Comparison of ENCODE assay signal across 8 mouse cellular contexts in the genomic region with DNA sequence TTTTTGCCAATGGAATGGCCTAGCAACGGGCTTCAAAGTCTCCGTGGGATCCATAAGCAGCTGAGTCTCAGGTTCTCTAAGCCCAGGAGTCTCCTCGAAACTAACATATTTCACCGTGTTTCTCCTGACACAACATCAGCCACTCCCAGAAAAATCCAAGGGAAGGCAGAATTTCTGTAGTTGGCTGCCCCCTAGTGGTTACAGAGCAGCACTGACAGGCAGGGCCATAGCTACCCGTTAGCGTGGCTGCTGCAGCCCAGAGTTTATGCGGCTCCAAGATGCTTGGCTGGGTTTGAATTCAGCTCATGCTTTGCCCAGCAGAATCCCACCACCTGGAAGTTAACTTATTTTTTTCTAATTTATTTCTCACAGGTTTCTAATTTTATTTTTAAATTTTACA.
A peak's percentile ranks its signal among the peaks of the same experiment; 100 is the strongest.
DNase-seq lines count a peak whose midpoint lies in the region; ATAC-seq and TF ChIP-seq lines count a peak whose summit lies in the region.

No protein-coding gene starts in this region.

- H3K9ac ChIP-seq in CH12.LX (ENCODE audit: insufficient read depth, low read depth), result no peak overlapping the region
- no peak overlapping the region for H3K9ac ChIP-seq in embryonic facial prominence, embryonic 13.5 days
- H3K9ac ChIP-seq in heart, embryonic 11.5 days (ENCODE audit: low read depth, low read length), result no peak overlapping the region
- no peak overlapping the region for H3K9ac ChIP-seq in kidney, embryonic 14.5 days (ENCODE audit: low read depth, low read length)
- no peak overlapping the region for H3K9ac ChIP-seq in liver, embryonic 14.5 days (replicated peaks)
- no peak overlapping the region for H3K9ac ChIP-seq in neural tube, embryonic 12.5 days

- H3K4me3 ChIP-seq in CH12.LX (replicated peaks in 1 of 3; ENCODE audit: low read depth in 2 of 3, low read length in 2 of 3, poor library complexity in 1 of 3), result no peak overlapping the region
- no peak overlapping the region for H3K4me3 ChIP-seq in embryonic facial prominence, embryonic 13.5 days
- H3K4me3 ChIP-seq in heart, embryonic 11.5 days (ENCODE audit: low read depth, low read length), result no peak overlapping the region
- no peak overlapping the region for H3K4me3 ChIP-seq in kidney, embryonic 14.5 days (ENCODE audit: low read length)
- no peak overlapping the region for H3K4me3 ChIP-seq in liver, embryonic 14.5 days (ENCODE audit: insufficient read depth in 1 of 2, low read depth in 2 of 2, low read length in 2 of 2)
- H3K4me3 ChIP-seq in neural tube, embryonic 12.5 days, result no peak overlapping the region

- peak; percentile 59 for DNase-seq in CH12.LX (ENCODE audit: extremely low read depth)
- peak; percentile 47 to 73 for DNase-seq in adrenal gland, postnatal 36 days
- peak in 2 of 3 experiments; percentile 24 to 35 for DNase-seq in liver, embryonic 14.5 days (ENCODE audit: low read depth in 3 of 3, low spot score in 3 of 3)
- DNase-seq in testis, postnatal 14 days (ENCODE audit: low spot score), result peak; percentile 41

- no peak for TF ChIP-seq EP300 in CH12.LX (IDR thresholded peaks at IDR 0.05; ENCODE audit: low read length)
- no peak for TF ChIP-seq EP300 in liver, embryonic 14.5 days (IDR thresholded peaks at IDR 0.05; ENCODE audit: low read depth)

- dilution Hi-C loops in CH12.LX (cut with MboI; ENCODE audit: extremely low pct_ligation_motif_present, extremely low pct_unique_long_range_greater_than_20kb, low sequenced_read_pairs), result no loop called here

- H3K4me2 ChIP-seq in CH12.LX (ENCODE audit: insufficient read depth, low read depth, poor library complexity, severe bottlenecking), result no peak overlapping the region
- peak overlapping the region; percentile 33; the same call in 1 of the 2 replicates for H3K4me2 ChIP-seq in embryonic facial prominence, embryonic 13.5 days
- 0 out of 2 replicates have a peak overlapping the region, but pooled peaks have one; percentile 4 for H3K4me2 ChIP-seq in heart, embryonic 11.5 days
- H3K4me2 ChIP-seq in kidney, embryonic 14.5 days (replicated peaks; ENCODE audit: low read depth, low read length), result no peak overlapping the region
- no peak overlapping the region for H3K4me2 ChIP-seq in liver, embryonic 14.5 days (ENCODE audit: low read depth)
- H3K4me2 ChIP-seq in neural tube, embryonic 12.5 days (replicated peaks), result 0 out of 2 replicates have a peak overlapping the region, but pooled peaks have one; percentile 9

- WGBS in embryonic facial prominence, embryonic 13.5 days, result 20% methylated on average over 7 of the region's 7 CpGs
- WGBS in heart, embryonic 11.5 days (ENCODE audit: insufficient replicate concordance), result 9% methylated on average over 7 of the region's 7 CpGs
- WGBS in kidney, embryonic 14.5 days, result 19% methylated on average over 7 of the region's 7 CpGs
- WGBS in liver, embryonic 14.5 days (ENCODE audit: insufficient replicate concordance), result 5% methylated on average over 7 of the region's 7 CpGs
- WGBS in neural tube, embryonic 12.5 days, result 24% methylated on average over 7 of the region's 7 CpGs

- ATAC-seq in embryonic facial prominence, embryonic 13.5 days (ENCODE audit: insufficient number of reproducible peaks, insufficient read depth, low FRiP score, low TSS enrichment, low read depth), result 0 out of 2 replicates have a peak, but pooled peaks have one; percentile 10
- ATAC-seq in heart, embryonic 11.5 days (replicated peaks; ENCODE audit: insufficient number of reproducible peaks, low FRiP score, low TSS enrichment), result no peak; the same call in 1 of the 2 replicates
- peak; percentile 57 for ATAC-seq in kidney, embryonic 14.5 days (ENCODE audit: low FRiP score, low TSS enrichment)
- no peak for ATAC-seq in liver, embryonic 14.5 days (ENCODE audit: insufficient read depth)
- ATAC-seq in neural tube, embryonic 12.5 days (ENCODE audit: low FRiP score, low read depth), result peak; percentile 70; the same call in 1 of the 2 replicates

- H3K4me1 ChIP-seq in CH12.LX (ENCODE audit: control insufficient read depth in 1 of 2, insufficient read depth in 2 of 2), result peaks cover 5 to 39% of the 10 kb centered on the region in 2 experiments; a peak in 3 of 4 replicates
- H3K4me1 ChIP-seq in embryonic facial prominence, embryonic 13.5 days, result no peaks in the 10 kb centered on the region
- no peaks in the 10 kb centered on the region for H3K4me1 ChIP-seq in heart, embryonic 11.5 days (ENCODE audit: control insufficient read depth, insufficient read depth, low read length)
- no peaks in the 10 kb centered on the region for H3K4me1 ChIP-seq in kidney, embryonic 14.5 days (ENCODE audit: control insufficient read depth, insufficient read depth, low read length)
- H3K4me1 ChIP-seq in liver, embryonic 14.5 days (replicated peaks; ENCODE audit: control insufficient read depth in 2 of 2, insufficient read depth in 2 of 2, low read length in 1 of 2), result peaks cover 0 to 6% of the 10 kb centered on the region in 2 experiments; a peak in 2 of 4 replicates
- H3K4me1 ChIP-seq in neural tube, embryonic 12.5 days, result no peaks in the 10 kb centered on the region

- TF ChIP-seq RAD21 in CH12.LX (IDR thresholded peaks at IDR 0.05; ENCODE audit: low read depth, low read length), result peak; percentile 67

- in situ Hi-C loops in CH12.LX (cut with MboI; ENCODE audit: low pct_ligation_motif_present, low pct_unique_long_range_greater_than_20kb, low sequenced_read_pairs), result loop anchor here (25.0 kb wide), 1 partner anchor 328 kb away; no protein-coding TSS in a partner anchor

- no peaks in the 10 kb centered on the region for H3K9me3 ChIP-seq in CH12.LX (replicated peaks; ENCODE audit: low read length)
- no peaks in the 10 kb centered on the region for H3K9me3 ChIP-seq in embryonic facial prominence, embryonic 13.5 days
- no peaks in the 10 kb centered on the region for H3K9me3 ChIP-seq in heart, embryonic 11.5 days (replicated peaks; ENCODE audit: control insufficient read depth, low read length)
- H3K9me3 ChIP-seq in kidney, embryonic 14.5 days (ENCODE audit: control insufficient read depth, low read length), result no peaks in the 10 kb centered on the region
- H3K9me3 ChIP-seq in liver, embryonic 14.5 days (ENCODE audit: control insufficient read depth, low read length), result no peaks in the 10 kb centered on the region
- H3K9me3 ChIP-seq in neural tube, embryonic 12.5 days, result no peaks in the 10 kb centered on the region

- H3K27me3 ChIP-seq in CH12.LX (replicated peaks), result no peaks in the 10 kb centered on the region
- peaks cover 32% of the 10 kb centered on the region for H3K27me3 ChIP-seq in embryonic facial prominence, embryonic 13.5 days
- peaks cover 3% of the 10 kb centered on the region; the same call in 1 of the 2 replicates for H3K27me3 ChIP-seq in heart, embryonic 11.5 days (ENCODE audit: control insufficient read depth, insufficient read depth, low read length)
- H3K27me3 ChIP-seq in kidney, embryonic 14.5 days (ENCODE audit: control insufficient read depth, insufficient read depth, low read length), result no peaks in the 10 kb centered on the region
- H3K27me3 ChIP-seq in liver, embryonic 14.5 days (ENCODE audit: control insufficient read depth, insufficient read depth, low read length), result no peaks in the 10 kb centered on the region
- no peaks in the 10 kb centered on the region for H3K27me3 ChIP-seq in neural tube, embryonic 12.5 days (replicated peaks)

- TF ChIP-seq POLR2A in CH12.LX (IDR thresholded peaks at IDR 0.05; ENCODE audit: low read depth, low read length), result no peak

- no peak overlapping the region for H3K27ac ChIP-seq in CH12.LX (ENCODE audit: insufficient read depth, low read depth)
- no peak overlapping the region for H3K27ac ChIP-seq in embryonic facial prominence, embryonic 13.5 days
- no peak overlapping the region for H3K27ac ChIP-seq in heart, embryonic 11.5 days (ENCODE audit: low read depth, low read length)
- H3K27ac ChIP-seq in kidney, embryonic 14.5 days (ENCODE audit: low read depth, low read length), result no peak overlapping the region
- no peak overlapping the region for H3K27ac ChIP-seq in liver, embryonic 14.5 days
- H3K27ac ChIP-seq in neural tube, embryonic 12.5 days, result no peak overlapping the region

- no peaks in the 10 kb centered on the region for H3K79me2 ChIP-seq in CH12.LX (replicated peaks; ENCODE audit: control insufficient read depth, extremely low read depth, insufficient read depth, poor library complexity, severe bottlenecking)

- peak; percentile 37 to 74; a peak in 3 of 4 replicates for TF ChIP-seq CTCF in CH12.LX (conservative IDR thresholded peaks at IDR 0.05 in 1 of 2, IDR thresholded peaks at IDR 0.05 in 1 of 2; ENCODE audit: low read depth in 2 of 2, low read length in 2 of 2)
- TF ChIP-seq CTCF in liver, embryonic 14.5 days (IDR thresholded peaks at IDR 0.05; ENCODE audit: low read depth), result peak; percentile 87

- no peaks in the 10 kb centered on the region for H3K36me3 ChIP-seq in CH12.LX (replicated peaks in 1 of 2; ENCODE audit: control insufficient read depth in 1 of 2, insufficient read depth in 1 of 2, low read length in 1 of 2)
- no peaks in the 10 kb centered on the region for H3K36me3 ChIP-seq in embryonic facial prominence, embryonic 13.5 days
- no peaks in the 10 kb centered on the region for H3K36me3 ChIP-seq in heart, embryonic 11.5 days (ENCODE audit: control insufficient read depth, insufficient read depth, low read length)
- no peaks in the 10 kb centered on the region for H3K36me3 ChIP-seq in kidney, embryonic 14.5 days (ENCODE audit: control insufficient read depth, insufficient read depth, low read length)
- H3K36me3 ChIP-seq in liver, embryonic 14.5 days (replicated peaks; ENCODE audit: control insufficient read depth, insufficient read depth, low read depth), result no peaks in the 10 kb centered on the region
- H3K36me3 ChIP-seq in neural tube, embryonic 12.5 days, result no peaks in the 10 kb centered on the region

TF ChIP-seq in CH12.LX, 34 proteins besides CTCF, POLR2A, EP300 and RAD21:
- TF ChIP-seq SMC3 (IDR thresholded peaks at IDR 0.05; ENCODE audit: low read depth, low read length) (peak; percentile 57), MAX (IDR thresholded peaks at IDR 0.05; ENCODE audit: low read length) (no peak), IRF4 (IDR thresholded peaks at IDR 0.05; ENCODE audit: low read depth, low read length) (0 out of 2 replicates have a peak, but pooled peaks have one; percentile 21)

Comparison
In these comparisons a context has a peak if more than half of its experiments do, and no peak if none do; other contexts are left out.
1. H3K4me2 ChIP-seq: peak in embryonic facial prominence, embryonic 13.5 days (single experiment), heart, embryonic 11.5 days (single experiment) and neural tube, embryonic 12.5 days (single experiment); none in CH12.LX (single experiment), kidney, embryonic 14.5 days (single experiment) and liver, embryonic 14.5 days (single experiment).
2. ATAC-seq: peak in embryonic facial prominence, embryonic 13.5 days (single experiment), kidney, embryonic 14.5 days (single experiment) and neural tube, embryonic 12.5 days (single experiment); none in heart, embryonic 11.5 days (single experiment) and liver, embryonic 14.5 days (single experiment).
3. Peak in every context shown above with its lines, with median percentiles within 50 percentile points of each other: DNase-seq.